Mouse (Mus musculus) liver, embryonic 12.5 days (tissue): ENCODE data around the gene Csdc2. TPM values are rescaled to one million over a fixed set of nuclear protein-coding genes. Genes with fewer than 3 reads are reported as not detected.

Source experiments
- ATAC-seq: fragments of 200-750 bp; cut with Nextera tagmentation; 2 replicates; pipeline ENCODE4 v1.8.0; 2017; ENCODE audit warnings: moderate number of reproducible peaks, mild to moderate bottlenecking, moderate library complexity
- H3K27ac ChIP-seq: fragments of 300-500 bp; sonication (generic); 2 replicates; pipeline ENCODE4 v1.5.1; 2016; ENCODE audit warnings: mild to moderate bottlenecking
- H3K27me3 ChIP-seq: fragments of 300-500 bp; sonication (generic); replicated peaks from 2 replicates; pipeline ENCODE4 v1.6.1; 2016; ENCODE audit warnings: mild to moderate bottlenecking, moderate library complexity
- H3K36me3 ChIP-seq: fragments of 300-500 bp; sonication (generic); 2 replicates; pipeline ENCODE4 v1.6.1; 2016; ENCODE audit warnings: mild to moderate bottlenecking, moderate library complexity
- H3K4me1 ChIP-seq: fragments of 300-500 bp; sonication (generic); 2 replicates; pipeline ENCODE4 v1.6.1; 2016
- H3K4me2 ChIP-seq: fragments of 300-500 bp; sonication (generic); 2 replicates; pipeline ENCODE4 v1.6.1; 2016; ENCODE audit warnings: mild to moderate bottlenecking, moderate library complexity
- H3K4me3 ChIP-seq: fragments of 300-500 bp; sonication (generic); 2 replicates; pipeline ENCODE4 v1.5.1; 2016; ENCODE audit warnings: mild to moderate bottlenecking, moderate library complexity
- H3K9ac ChIP-seq: fragments of 300-500 bp; sonication (generic); 2 replicates; pipeline ENCODE4 v1.6.1; 2016; ENCODE audit warnings: mild to moderate bottlenecking, moderate library complexity
- H3K9me3 ChIP-seq: fragments of 300-500 bp; sonication (generic); replicated peaks from 2 replicates; pipeline ENCODE4 v1.6.1; 2016; ENCODE audit warnings: mild to moderate bottlenecking, moderate library complexity
- WGBS: fragments of 180-500 bp; shearing (Covaris S2); methylation state at CpG from one replicate; pipeline ENCODE4 v1.1.7; 2016; ENCODE audit not compliant: insufficient replicate concordance; 5-methylcytosine and 5-hydroxymethylcytosine counted together
- polyA plus RNA-seq: library from polyadenylated mRNA; unstranded; fragments of >200 nt; fragmentation: Nextera tagmentation; extraction: Ambion mirVana; gene quantifications from 2 replicates; pipeline ENCODE4 v1.2.1, GENCODE M21; 2016

The Csdc2 gene
- 1.8 and 2.5 TPM in 2 replicates for polyA plus RNA-seq

- H3K9ac ChIP-seq: no peak within 1 kb of the TSS
Observed at GRCm38 (mm10) chr15:81936679-81937078, at the start of gene Csdc2. TSS of gene Csdc2 (plus strand) at chr15:81936759.

GRCm38 (mm10) chr15:81886795-81887550 lies 49.6 kb upstream of the Csdc2 start:
- Histone ChIP-seq H3K9ac (no peak overlapping the region), H3K9me3 (no peaks in the 10 kb centered on the region), H3K4me2 (no peak overlapping the region), H3K36me3 (peaks cover 59% of the 10 kb centered on the region), H3K27ac (no peak overlapping the region), H3K27me3 (no peaks in the 10 kb centered on the region), H3K4me1 (peaks cover 50% of the 10 kb centered on the region), H3K4me3 (no peak overlapping the region)
- WGBS: 88% methylated on average over 6 of the region's 6 CpGs
- no peak for ATAC-seq

More at GRCm38 (mm10) chr15:81936679-81937078, at the start of gene Csdc2:
- Histone ChIP-seq H3K4me3 (peak within 1 kb of the TSS; percentile 26), H3K4me2 (peak within 1 kb of the TSS; percentile 46), H3K27me3 (peaks cover 51% of the 10 kb centered on the region), H3K27ac (no peak within 1 kb of the TSS; the same call in 1 of the 2 replicates), H3K4me1 (peaks cover 54% of the 10 kb centered on the region), H3K36me3 (no peaks in the 10 kb centered on the region), H3K9me3 (no peaks in the 10 kb centered on the region)
- ATAC-seq: 0 out of 2 replicates have a peak, but pooled peaks have one; percentile 14
- WGBS: 10% methylated on average over 12 of the region's 12 CpGs

GRCm38 (mm10) chr15:81889175-81889574 lies 47.4 kb upstream of the Csdc2 start:
- Histone ChIP-seq H3K4me2 (no peak overlapping the region), H3K9ac (no peak overlapping the region), H3K4me3 (no peak overlapping the region), H3K9me3 (no peaks in the 10 kb centered on the region), H3K36me3 (peaks cover 79% of the 10 kb centered on the region), H3K4me1 (peaks cover 42% of the 10 kb centered on the region), H3K27ac (0 out of 2 replicates have a peak overlapping the region, but pooled peaks have one; percentile 96), H3K27me3 (no peaks in the 10 kb centered on the region)
- ATAC-seq: no peak
- 89% methylated on average over 7 of the region's 7 CpGs for WGBS

GRCm38 (mm10) chr15:81891140-81891802 lies 45.3 kb upstream of the Csdc2 start:
- Histone ChIP-seq H3K27ac (peak overlapping the region; percentile 96), H3K4me2 (peak overlapping the region; percentile 53)
- ATAC-seq: peak; percentile 67

GRCm38 (mm10) chr15:81891822-81892580 lies 44.6 kb upstream of the Csdc2 start:
- Histone ChIP-seq H3K27me3 (no peaks in the 10 kb centered on the region), H3K4me2 (peak overlapping the region; percentile 53), H3K4me3 (peak overlapping the region; percentile 16; the same call in 1 of the 2 replicates), H3K9me3 (no peaks in the 10 kb centered on the region), H3K27ac (peak overlapping the region; percentile 96), H3K4me1 (peaks cover 42% of the 10 kb centered on the region), H3K9ac (peak overlapping the region; percentile 51; the same call in 1 of the 2 replicates), H3K36me3 (peaks cover 91% of the 10 kb centered on the region)
- peak; percentile 93 for ATAC-seq
- WGBS: 55% methylated on average over 8 of the region's 8 CpGs

More at GRCm38 (mm10) chr15:81891140-81891802, 45.3 kb upstream of the Csdc2 start:
- WGBS: 59% methylated on average over 7 of the region's 7 CpGs
- Histone ChIP-seq H3K9me3 (no peaks in the 10 kb centered on the region), H3K4me3 (no peak overlapping the region), H3K36me3 (peaks cover 90% of the 10 kb centered on the region), H3K27me3 (no peaks in the 10 kb centered on the region), H3K4me1 (peaks cover 42% of the 10 kb centered on the region), H3K9ac (peak overlapping the region; percentile 48)

GRCm38 (mm10) chr15:81894002-81894401 lies 42.6 kb upstream of the Csdc2 start:
- Histone ChIP-seq H3K36me3 (peaks cover 94% of the 10 kb centered on the region), H3K9ac (no peak overlapping the region), H3K4me3 (no peak overlapping the region), H3K4me1 (peaks cover 42% of the 10 kb centered on the region), H3K4me2 (no peak overlapping the region), H3K27me3 (no peaks in the 10 kb centered on the region), H3K27ac (peak overlapping the region; percentile 42; the same call in 1 of the 2 replicates), H3K9me3 (no peaks in the 10 kb centered on the region)
- no peak for ATAC-seq
- 72% methylated on average over 1 of the region's 1 CpGs for WGBS

GRCm38 (mm10) chr15:81896407-81896806 lies 40.2 kb upstream of the Csdc2 start:
- Histone ChIP-seq H3K27me3 (no peaks in the 10 kb centered on the region), H3K9ac (no peak overlapping the region), H3K4me2 (no peak overlapping the region), H3K4me1 (peaks cover 21% of the 10 kb centered on the region), H3K4me3 (no peak overlapping the region), H3K36me3 (peaks cover 93% of the 10 kb centered on the region), H3K9me3 (no peaks in the 10 kb centered on the region), H3K27ac (no peak overlapping the region)
- WGBS: 85% methylated on average over 2 of the region's 2 CpGs
- no peak for ATAC-seq

- Histone ChIP-seq H3K9ac (no peak overlapping the region), H3K4me2 (no peak overlapping the region), H3K9me3 (no peaks in the 10 kb centered on the region), H3K27ac (peak overlapping the region; percentile 38; the same call in 1 of the 2 replicates), H3K4me1 (peaks cover 8% of the 10 kb centered on the region), H3K4me3 (no peak overlapping the region), H3K27me3 (no peaks in the 10 kb centered on the region), H3K36me3 (peaks cover 94% of the 10 kb centered on the region)
- no peak for ATAC-seq
- WGBS: 90% methylated on average over 5 of the region's 5 CpGs
Observed at GRCm38 (mm10) chr15:81897607-81898285, 38.8 kb upstream of the Csdc2 start.

GRCm38 (mm10) chr15:81898751-81899150 lies 37.8 kb upstream of the Csdc2 start:
- no peak overlapping the region for H3K4me2 ChIP-seq
- H3K4me3 ChIP-seq: no peak overlapping the region
- no peak overlapping the region for H3K27ac ChIP-seq
- 89% methylated on average over 2 of the region's 2 CpGs for WGBS
- ATAC-seq: no peak
- H3K9me3 ChIP-seq: no peaks in the 10 kb centered on the region
- H3K36me3 ChIP-seq: peaks cover 96% of the 10 kb centered on the region
- H3K9ac ChIP-seq: no peak overlapping the region
- no peaks in the 10 kb centered on the region for H3K27me3 ChIP-seq
- H3K4me1 ChIP-seq: 0 out of 2 replicates have a peak, but pooled peaks cover 5% of the 10 kb centered on the region

- Histone ChIP-seq H3K27me3 (no peaks in the 10 kb centered on the region), H3K27ac (no peak overlapping the region), H3K9me3 (no peaks in the 10 kb centered on the region), H3K36me3 (peaks cover 100% of the 10 kb centered on the region), H3K4me3 (no peak overlapping the region), H3K9ac (no peak overlapping the region), H3K4me1 (no peaks in the 10 kb centered on the region), H3K4me2 (no peak overlapping the region)
- WGBS: 34% methylated on average over 2 of the region's 2 CpGs
- no peak for ATAC-seq
Observed at GRCm38 (mm10) chr15:81904939-81905338, 31.6 kb upstream of the Csdc2 start.

- 89% methylated on average over 8 of the region's 8 CpGs for WGBS
- no peak for ATAC-seq
- H3K4me3 ChIP-seq: no peak overlapping the region
- no peak overlapping the region for H3K27ac ChIP-seq
- no peaks in the 10 kb centered on the region for H3K9me3 ChIP-seq
- H3K4me2 ChIP-seq: no peak overlapping the region
- no peaks in the 10 kb centered on the region for H3K27me3 ChIP-seq
- H3K36me3 ChIP-seq: peaks cover 100% of the 10 kb centered on the region
- H3K4me1 ChIP-seq: peaks cover 6% of the 10 kb centered on the region; the same call in 1 of the 2 replicates
- no peak overlapping the region for H3K9ac ChIP-seq
Observed at GRCm38 (mm10) chr15:81907953-81908352, 28.6 kb upstream of the Csdc2 start.
